Mouse (Mus musculus) hindbrain, embryonic 10.5 days (tissue): Measurements from ENCODE around the gene Gm3415. TPM values are rescaled to one million over a fixed set of nuclear protein-coding genes. Genes with fewer than 3 reads are reported as not detected.
A peak's percentile ranks its signal among the peaks of the same experiment; 100 is the strongest.
"Not testable (repeated sequence)": the region's sequence is repeated elsewhere in the genome, so short reads cannot be mapped to it uniquely, and the experiment has no call there.

Source experiments
- DNase-seq: peaks from one replicate; pipeline ENCODE4 v3.0.0-alpha.2; 2017; ENCODE audit warnings: low spot score
- H3K27ac ChIP-seq: fragments of 300-500 bp; sonication (generic); 2 replicates; pipeline ENCODE4 v1.5.1; 2016; ENCODE audit warnings: mild to moderate bottlenecking, moderate library complexity
- H3K27me3 ChIP-seq: fragments of 300-500 bp; sonication (generic); 2 replicates; pipeline ENCODE4 v1.6.1; 2016; ENCODE audit warnings: mild to moderate bottlenecking; ENCODE audit not compliant: poor library complexity, insufficient read depth, severe bottlenecking
- H3K36me3 ChIP-seq: fragments of 300-500 bp; sonication (generic); 2 replicates; pipeline ENCODE4 v1.6.1; 2016; ENCODE audit warnings: mild to moderate bottlenecking, moderate library complexity
- H3K4me1 ChIP-seq: fragments of 300-500 bp; sonication (generic); replicated peaks from 2 replicates; pipeline ENCODE4 v1.6.1; 2016; ENCODE audit warnings: mild to moderate bottlenecking
- H3K4me3 ChIP-seq: fragments of 300-500 bp; sonication (generic); 2 replicates; pipeline ENCODE4 v1.5.1; 2016; ENCODE audit warnings: mild to moderate bottlenecking, moderate library complexity
- H3K9me3 ChIP-seq: fragments of 300-500 bp; sonication (generic); 2 replicates; pipeline ENCODE4 v1.6.1; 2016; ENCODE audit warnings: mild to moderate bottlenecking, moderate library complexity
- WGBS: fragments of 180-500 bp; shearing (Covaris S2); methylation state at CpG from one replicate; pipeline ENCODE4 v1.1.7; 2016; 5-methylcytosine and 5-hydroxymethylcytosine counted together
- polyA plus RNA-seq: library from polyadenylated mRNA; unstranded; fragments of >200 nt; fragmentation: Nextera tagmentation; extraction: Ambion mirVana; gene quantifications from 2 replicates; pipeline ENCODE4 v1.2.1, GENCODE M21; 2016

Gm3415 gene
- polyA plus RNA-seq: not detected in 2 replicates

DNA sequence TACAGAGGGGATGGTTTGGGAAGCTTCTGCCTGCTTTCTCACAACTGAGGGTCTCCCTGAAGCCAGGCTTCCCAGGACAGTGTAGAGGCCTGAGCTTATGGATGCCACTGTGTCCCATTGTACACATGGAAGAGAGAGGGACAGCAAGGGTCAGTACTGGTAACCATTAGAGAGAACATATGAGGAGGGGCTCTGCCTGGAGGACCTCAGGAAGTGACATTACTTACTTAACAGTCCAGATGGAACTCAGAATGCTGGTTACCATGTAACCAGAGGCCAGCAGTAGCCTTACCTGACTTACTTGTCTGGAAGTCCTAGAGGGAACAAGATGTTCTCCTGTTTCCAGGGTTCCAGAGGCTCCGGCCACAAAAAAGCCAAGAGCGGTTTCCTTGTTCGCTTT, at the start of gene Gm3415:
Gm3415 (plus strand) TSS at position 301 of the 400 bp plus-strand sequence.
- not testable (repeated sequence) for H3K36me3 ChIP-seq, H3K27me3 ChIP-seq, DNase-seq, H3K9me3 ChIP-seq, H3K4me1 ChIP-seq, H3K4me3 ChIP-seq, H3K27ac ChIP-seq
- no CpG with 5 or more reads among the region's 3 CpGs for WGBS

DNA sequence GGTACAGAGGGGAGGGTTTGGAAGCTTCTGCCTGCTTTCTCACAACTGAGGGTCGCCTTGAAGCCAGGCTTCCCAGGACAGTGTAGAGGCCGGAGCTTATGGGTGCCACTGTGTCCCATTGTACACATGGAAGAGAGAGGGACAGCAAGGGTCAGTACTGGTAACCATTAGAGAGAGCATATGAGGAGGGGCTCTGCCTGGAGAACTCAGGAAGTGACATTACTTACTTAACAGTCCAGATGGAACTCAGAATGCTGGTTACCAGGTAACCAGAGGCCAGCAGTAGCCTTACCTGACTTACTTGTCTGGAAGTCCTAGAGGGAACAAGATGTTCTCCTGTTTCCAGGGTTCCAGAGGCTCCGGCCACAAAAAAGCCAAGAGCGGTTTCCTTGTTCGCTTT, 42.1 kb upstream of the Gm3415 start, which contains the start of gene Gm3402:
Gm3402 (plus strand) TSS at position 301 of the 400 bp plus-strand sequence.
- H3K9me3 ChIP-seq, H3K27me3 ChIP-seq, H3K36me3 ChIP-seq, H3K4me1 ChIP-seq, H3K27ac ChIP-seq, DNase-seq, H3K4me3 ChIP-seq: not testable (repeated sequence)
- WGBS: 100% methylated on average over 2 of the region's 5 CpGs

DNA sequence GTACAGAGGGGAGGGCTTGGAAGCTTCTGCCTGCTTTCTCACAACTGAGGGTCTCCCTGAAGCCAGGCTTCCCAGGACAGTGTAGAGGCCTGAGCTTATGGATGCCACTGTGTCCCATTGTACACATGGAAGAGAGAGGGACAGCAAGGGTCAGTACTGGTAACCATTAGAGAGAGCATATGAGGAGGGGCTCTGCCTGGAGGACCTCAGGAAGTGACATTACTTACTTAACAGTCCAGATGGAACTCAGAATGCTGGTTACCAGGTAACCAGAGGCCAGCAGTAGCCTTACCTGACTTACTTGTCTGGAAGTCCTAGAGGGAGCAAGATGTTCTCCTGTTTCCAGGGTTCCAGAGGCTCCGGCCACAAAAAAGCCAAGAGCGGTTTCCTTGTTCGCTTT, 30.4 kb upstream of the Gm3415 start, which contains the start of gene Gm3404:
Gm3404 (plus strand) TSS at position 301 of the 400 bp plus-strand sequence.
- H3K36me3 ChIP-seq, H3K27ac ChIP-seq, H3K27me3 ChIP-seq, H3K9me3 ChIP-seq, DNase-seq, H3K4me3 ChIP-seq, H3K4me1 ChIP-seq: not testable (repeated sequence)
- 90% methylated on average over 3 of the region's 3 CpGs for WGBS

DNA sequence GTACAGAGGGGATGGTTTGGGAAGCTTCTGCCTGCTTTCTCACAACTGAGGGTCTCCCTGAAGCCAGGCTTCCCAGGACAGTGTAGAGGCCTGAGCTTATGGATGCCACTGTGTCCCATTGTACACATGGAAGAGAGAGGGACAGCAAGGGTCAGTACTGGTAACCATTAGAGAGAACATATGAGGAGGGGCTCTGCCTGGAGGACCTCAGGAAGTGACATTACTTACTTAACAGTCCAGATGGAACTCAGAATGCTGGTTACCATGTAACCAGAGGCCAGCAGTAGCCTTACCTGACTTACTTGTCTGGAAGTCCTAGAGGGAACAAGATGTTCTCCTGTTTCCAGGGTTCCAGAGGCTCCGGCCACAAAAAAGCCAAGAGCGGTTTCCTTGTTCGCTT, 18.6 kb upstream of the Gm3415 start, which contains the start of gene Gm3409:
Gm3409 (plus strand) TSS at position 301 of the 400 bp plus-strand sequence.
- not testable (repeated sequence) for H3K4me3 ChIP-seq, H3K36me3 ChIP-seq, H3K9me3 ChIP-seq, H3K4me1 ChIP-seq, DNase-seq, H3K27me3 ChIP-seq, H3K27ac ChIP-seq
- 91% methylated on average over 3 of the region's 3 CpGs for WGBS

DNA sequence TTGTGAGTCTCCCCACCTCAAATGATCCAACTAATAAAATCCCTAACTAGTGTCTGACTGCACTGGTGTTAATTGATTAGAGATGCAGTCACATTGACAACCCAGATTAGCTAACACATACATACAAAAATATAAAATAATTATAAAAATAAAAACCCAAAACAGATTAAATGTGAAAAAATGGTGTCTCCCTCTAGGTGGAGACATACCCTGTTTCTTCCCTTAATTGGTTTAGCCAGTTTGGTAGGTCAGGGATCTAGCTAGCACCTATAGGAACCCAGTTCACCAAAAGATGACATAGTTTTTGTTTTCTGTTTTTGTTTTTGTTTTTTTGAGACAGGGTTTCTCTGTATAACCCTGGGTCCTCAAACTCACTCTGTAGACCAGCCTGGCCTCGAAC, 8.3 kb downstream of the Gm3415 start:
- Histone ChIP-seq H3K4me3 (no peak overlapping the region), H3K9me3 (no peaks in the 10 kb centered on the region), H3K4me1 (no peaks in the 10 kb centered on the region), H3K27me3 (no peaks in the 10 kb centered on the region), H3K27ac (no peak overlapping the region), H3K36me3 (no peaks in the 10 kb centered on the region)
- no peak for DNase-seq
- 89% methylated on average over 1 of the region's 1 CpGs for WGBS

DNA sequence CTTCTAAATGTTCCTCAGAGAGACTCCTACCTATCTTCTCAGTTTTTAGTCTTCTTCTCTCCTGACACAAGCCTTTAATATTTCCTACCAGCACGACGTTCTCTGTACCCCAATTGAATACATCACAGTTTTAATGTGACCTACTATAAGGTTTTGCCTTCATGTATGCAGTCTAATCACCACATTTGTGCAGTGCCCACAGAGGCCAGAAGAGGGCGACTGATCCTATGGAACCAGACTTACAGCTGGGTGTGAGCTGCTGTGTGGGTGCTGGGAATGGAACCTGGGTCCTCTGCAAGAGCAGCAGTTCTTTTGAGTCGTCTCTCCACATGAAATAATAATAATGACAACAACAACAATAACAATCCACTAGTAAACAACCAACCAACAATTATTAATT, 11.1 kb downstream of the Gm3415 start:
- Histone ChIP-seq H3K27ac (no peak overlapping the region), H3K4me1 (no peaks in the 10 kb centered on the region), H3K36me3 (no peaks in the 10 kb centered on the region), H3K4me3 (no peak overlapping the region), H3K9me3 (no peaks in the 10 kb centered on the region), H3K27me3 (no peaks in the 10 kb centered on the region)
- peak; percentile 43 for DNase-seq
- 54% methylated on average over 4 of the region's 4 CpGs for WGBS

DNA sequence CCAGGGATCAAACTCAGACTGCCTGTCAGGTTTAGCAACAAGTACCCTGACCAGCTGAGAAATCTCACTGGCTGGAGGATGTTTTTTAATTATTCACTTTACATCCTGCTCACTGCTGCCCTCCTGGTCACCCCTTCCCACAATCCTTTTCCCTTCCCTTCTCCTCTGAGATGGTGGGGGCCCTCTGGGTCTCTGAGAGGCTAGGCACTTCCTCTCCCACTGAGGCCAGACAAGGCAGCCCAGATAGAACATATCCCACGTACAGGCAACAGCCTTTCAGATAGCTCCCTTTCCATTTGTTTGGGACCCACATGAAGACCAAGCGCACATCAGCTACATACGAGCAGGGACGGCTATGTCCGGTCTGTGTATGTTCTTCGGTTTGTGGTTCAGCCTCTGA, 14.2 kb downstream of the Gm3415 start:
- H3K4me1 ChIP-seq, H3K27me3 ChIP-seq, H3K36me3 ChIP-seq, H3K27ac ChIP-seq, H3K4me3 ChIP-seq, DNase-seq, H3K9me3 ChIP-seq: not testable (repeated sequence)
- 89% methylated on average over 6 of the region's 6 CpGs for WGBS

DNA sequence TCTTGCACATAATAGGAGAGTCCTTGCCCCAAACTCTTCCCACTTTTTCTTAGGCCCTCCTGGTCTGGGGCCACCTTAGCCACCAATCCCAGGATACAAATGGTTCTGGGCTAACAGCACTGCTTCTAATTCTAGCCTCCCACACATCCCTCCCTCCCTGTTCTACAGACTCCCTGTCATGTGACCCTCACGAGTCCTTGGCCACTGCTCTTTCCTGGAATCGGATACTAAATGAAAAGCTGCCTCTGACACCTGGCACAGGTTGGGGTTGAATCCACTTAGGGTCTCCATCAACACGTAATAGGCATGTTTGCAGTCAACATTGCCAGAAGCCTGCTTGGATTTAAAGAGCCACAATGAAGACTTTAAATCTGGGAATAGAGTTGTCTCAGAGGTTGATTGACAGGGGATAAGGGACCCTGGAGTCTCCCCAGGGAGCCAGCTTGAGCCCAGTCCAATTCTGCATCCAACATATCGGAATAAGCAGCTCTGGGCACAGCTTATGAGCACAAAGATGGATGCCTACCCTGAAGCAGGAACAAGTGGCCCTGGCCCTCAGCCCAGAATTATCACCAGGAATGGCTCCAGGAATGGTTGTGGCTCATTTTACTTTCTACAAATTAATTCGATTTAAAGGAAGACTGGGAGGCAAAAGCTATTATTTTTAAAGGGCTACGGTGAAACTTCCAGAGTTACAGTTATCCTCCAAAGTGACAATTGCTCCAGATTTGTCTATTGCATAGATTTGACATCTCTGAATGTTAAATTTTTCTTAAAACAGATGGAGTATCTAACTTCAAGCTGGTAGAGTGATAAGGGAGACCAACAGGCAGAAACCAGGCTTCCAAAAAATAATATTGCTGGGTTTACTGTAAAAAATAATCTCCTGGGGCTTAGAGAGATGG, 16.1 kb downstream of the Gm3415 start:
- H3K27ac ChIP-seq, H3K9me3 ChIP-seq, DNase-seq, H3K4me1 ChIP-seq, H3K4me3 ChIP-seq, H3K27me3 ChIP-seq, H3K36me3 ChIP-seq: not testable (repeated sequence)
- 71% methylated on average over 6 of the region's 6 CpGs for WGBS

DNA sequence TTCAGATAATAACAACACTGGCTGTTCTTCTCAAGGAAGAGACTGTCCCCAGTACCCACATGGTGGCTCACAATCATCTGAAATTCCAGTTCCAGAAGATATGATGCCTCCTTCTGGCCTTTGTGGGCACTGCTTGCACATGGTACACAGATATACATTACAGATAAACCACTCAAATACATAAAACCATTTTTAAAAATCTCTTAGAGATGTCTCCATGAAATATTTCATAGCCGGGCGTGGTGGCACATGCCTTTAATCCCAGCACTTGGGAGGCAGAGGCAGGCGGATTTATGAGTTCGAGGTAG, 16.8 kb downstream of the Gm3415 start:
- H3K36me3 ChIP-seq, DNase-seq, H3K9me3 ChIP-seq, H3K27me3 ChIP-seq, H3K27ac ChIP-seq, H3K4me3 ChIP-seq, H3K4me1 ChIP-seq: not testable (repeated sequence)
- WGBS: 86% methylated on average over 4 of the region's 4 CpGs

DNA sequence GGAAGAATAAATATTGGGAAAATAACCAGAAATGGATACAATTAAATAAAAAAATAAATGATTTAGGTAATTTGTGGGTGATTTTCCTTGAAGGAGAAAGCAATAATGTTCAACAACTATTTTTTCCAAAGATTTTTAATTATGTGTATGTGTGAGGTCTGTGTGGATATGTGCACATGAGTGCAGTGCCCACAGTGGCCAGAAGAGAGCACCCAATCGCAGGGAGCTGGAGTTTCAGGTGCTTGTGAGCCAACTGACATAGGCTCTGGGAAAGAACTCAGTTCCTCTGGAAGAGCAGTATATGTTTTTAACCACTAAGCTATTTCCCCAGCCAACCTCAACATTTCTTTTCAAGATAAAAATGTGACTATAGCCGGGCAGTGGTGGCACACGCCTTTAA, 20.7 kb downstream of the Gm3415 start:
- Histone ChIP-seq H3K4me3 (no peak overlapping the region), H3K27ac (no peak overlapping the region), H3K27me3 (peaks cover 7% of the 10 kb centered on the region; the same call in 1 of the 2 replicates), H3K9me3 (no peaks in the 10 kb centered on the region), H3K4me1 (no peaks in the 10 kb centered on the region), H3K36me3 (no peaks in the 10 kb centered on the region)
- WGBS: 89% methylated on average over 3 of the region's 3 CpGs
- DNase-seq: no peak

DNA sequence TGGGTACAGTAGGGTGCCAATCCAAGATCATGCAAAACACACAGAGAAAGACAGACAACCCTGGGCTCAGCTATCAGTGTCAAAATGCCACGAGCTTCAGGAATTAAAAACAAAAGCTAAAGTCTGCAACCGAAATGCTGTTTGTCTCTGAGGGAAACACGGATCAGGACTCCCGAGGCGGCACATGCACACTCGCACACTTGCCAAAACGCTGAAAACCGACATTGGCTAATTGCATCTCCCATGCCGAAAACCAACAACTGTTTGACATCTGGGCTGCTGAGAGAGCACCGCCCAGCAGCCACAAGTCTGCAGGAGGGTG, 28.2 kb downstream of the Gm3415 start:
- Histone ChIP-seq H3K27ac (no peak overlapping the region), H3K36me3 (no peaks in the 10 kb centered on the region), H3K4me3 (peak overlapping the region; percentile 62), H3K9me3 (no peaks in the 10 kb centered on the region), H3K27me3 (peaks cover 79% of the 10 kb centered on the region), H3K4me1 (peaks cover 18% of the 10 kb centered on the region)
- DNase-seq: no peak
- WGBS: 12% methylated on average over 10 of the region's 10 CpGs

DNA sequence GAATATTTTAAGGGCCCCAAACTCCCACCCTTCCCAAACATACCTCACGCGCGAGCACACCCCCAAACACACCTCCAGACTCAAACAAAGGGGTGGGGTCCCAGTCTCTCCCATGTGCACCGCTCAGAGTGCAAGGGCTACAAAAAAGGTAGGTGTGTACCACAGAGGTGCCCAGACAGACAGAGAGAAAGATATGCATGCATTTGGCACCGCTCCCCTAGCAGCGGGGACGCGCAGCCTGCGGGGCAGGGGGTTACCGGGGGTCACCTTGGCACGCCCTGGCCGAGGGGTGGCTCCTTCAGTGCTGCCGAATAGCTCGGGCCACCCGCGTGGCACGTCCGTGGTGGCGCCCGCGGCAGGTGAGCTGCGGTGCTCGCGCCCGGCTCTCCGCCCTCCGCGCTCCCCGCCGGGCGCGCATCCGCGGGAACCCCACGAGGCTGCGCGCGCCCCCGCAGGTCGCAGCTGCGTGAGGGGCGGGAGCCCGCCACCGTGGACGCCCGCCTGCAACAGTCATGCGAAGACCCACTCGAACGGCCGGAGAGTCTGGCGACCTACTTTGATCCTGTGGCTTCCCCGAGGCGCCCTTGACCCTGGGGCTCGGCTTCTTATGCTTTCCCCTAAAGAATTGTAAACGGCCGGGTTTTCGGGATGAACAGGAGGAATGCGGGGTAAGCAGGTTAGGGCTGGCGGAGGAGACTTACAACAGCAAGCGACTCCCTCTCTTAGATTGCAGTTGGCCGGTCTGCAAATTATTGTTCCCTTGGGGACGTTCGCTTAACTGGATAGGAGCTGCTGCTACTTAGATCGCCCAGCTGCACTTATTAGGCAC, 28.8 kb downstream of the Gm3415 start, which contains the start of gene Gpr12:
Gpr12 (minus strand) TSS at position 762 of the 829 bp plus-strand sequence.
- peak; percentile 34 for DNase-seq

DNA sequence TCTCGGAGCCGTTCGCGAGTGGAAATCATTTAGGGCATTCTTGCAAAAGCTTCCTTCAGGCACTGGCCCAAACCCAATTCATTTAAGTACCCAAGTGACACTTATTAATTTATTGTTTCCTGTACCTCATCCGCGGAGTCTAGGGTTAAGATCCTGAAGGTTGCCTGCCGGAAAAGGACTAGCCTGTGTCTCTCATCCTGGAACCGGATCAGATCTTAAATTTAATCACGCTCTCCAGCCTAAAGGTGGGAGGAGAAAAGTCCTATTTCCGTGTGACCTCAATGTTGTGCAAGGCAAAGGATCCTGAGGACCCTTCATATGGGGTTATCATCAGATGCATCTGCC, 29.3 kb downstream of the Gm3415 start:
- H3K4me3 ChIP-seq: peak overlapping the region; percentile 62
- 22% methylated on average over 10 of the region's 10 CpGs for WGBS
- H3K36me3 ChIP-seq: no peaks in the 10 kb centered on the region
- H3K4me1 ChIP-seq: peaks cover 18% of the 10 kb centered on the region
- no peaks in the 10 kb centered on the region for H3K9me3 ChIP-seq
- H3K27me3 ChIP-seq: peaks cover 91% of the 10 kb centered on the region
- DNase-seq: no peak
- no peak overlapping the region for H3K27ac ChIP-seq

More for the DNA sequence above, 28.8 kb downstream of the Gm3415 start, which contains the start of gene Gpr12:
- Histone ChIP-seq H3K27me3 (peaks cover 85% of the 10 kb centered on the region), H3K27ac (peak within 1 kb of the TSS; percentile 42; the same call in 1 of the 2 replicates), H3K4me3 (peak within 1 kb of the TSS; percentile 62), H3K4me1 (peaks cover 18% of the 10 kb centered on the region), H3K36me3 (no peaks in the 10 kb centered on the region), H3K9me3 (no peaks in the 10 kb centered on the region)
- WGBS: 2% methylated on average over 64 of the region's 64 CpGs
